Mouse (Mus musculus) lung, postnatal 0 days (tissue): Measurements from ENCODE around the gene Wrb.

ENCODE experiments used
- CTCF ChIP-seq: IDR thresholded peaks from 2 replicates; pipeline ENCODE4 v1.5.1; 2016; ENCODE audit warnings: antibody characterized with exemption, mild to moderate bottlenecking
- EP300 ChIP-seq: IDR thresholded peaks from 2 replicates; pipeline ENCODE4 v1.6.1; 2016; ENCODE audit warnings: antibody characterized with exemption, mild to moderate bottlenecking, control low read depth

DNA sequence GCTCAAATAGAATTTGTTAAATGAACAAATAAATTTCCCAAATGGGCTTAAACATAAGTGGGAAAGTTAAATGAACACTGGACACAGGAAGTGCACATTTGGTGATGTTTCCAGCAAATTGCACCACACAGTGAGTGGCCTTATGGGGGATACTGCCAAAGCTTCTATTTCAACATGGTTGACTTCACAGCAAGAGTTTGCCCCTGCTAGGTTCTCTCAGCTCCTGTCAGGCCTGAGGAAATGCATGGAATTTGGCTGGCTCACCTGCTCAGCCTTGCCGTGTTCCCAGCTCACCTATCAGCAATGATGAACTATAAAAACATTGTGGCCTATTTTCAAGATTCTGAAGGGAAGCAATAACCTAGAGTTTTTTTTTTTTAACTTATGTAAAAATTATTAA is 15.7 kb downstream of the Wrb start:
- TF ChIP-seq CTCF (no peak), EP300 (no peak)
